Mouse (Mus musculus): ENCODE results near the gene Tnf.

DNA sequence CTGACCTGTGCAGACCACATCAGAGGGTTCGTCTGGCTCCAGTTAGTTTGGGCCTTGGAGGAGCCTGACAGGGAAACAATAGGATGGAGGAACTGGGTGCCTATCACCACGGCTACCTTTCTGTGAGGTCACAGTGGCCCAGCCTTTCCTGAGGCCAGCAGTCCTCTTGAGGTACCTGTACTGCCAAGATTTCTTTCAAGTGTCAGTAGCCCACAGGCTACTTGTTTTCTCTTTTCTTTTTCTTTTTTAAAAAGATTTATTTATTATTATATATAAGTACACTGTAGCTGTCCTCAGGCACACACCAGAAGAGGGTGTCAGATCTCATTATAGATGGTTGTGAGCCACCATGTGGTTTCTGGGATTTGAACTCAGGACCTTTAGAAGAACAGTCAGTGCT is 25.8 kb downstream of the Tnf start, which contains the start of gene Aif1:
- TF ChIP-seq CTCF (conservative IDR thresholded peaks at IDR 0.05; ENCODE audit: low read length) (no peak), NANOG (IDR thresholded peaks at IDR 0.05; ENCODE audit: borderline replicate concordance, low read length) (no peak)

All from E14TG2a.4 (cell line).